Mouse (Mus musculus) adrenal gland, postnatal 25 days (tissue): Measurements from ENCODE around the gene Mtg2. TPM values are rescaled to one million over a fixed set of nuclear protein-coding genes. Genes with fewer than 3 reads are reported as not detected.

Experiments
- DNase-seq: peaks from one replicate; pipeline ENCODE4 v3.0.0; 2021; ENCODE audit warnings: mixed read lengths
- total RNA-seq: library from RNA; stranded (reverse); gene quantifications from 2 replicates; pipeline ENCODE4 v1.2.3, GENCODE M21; 2021

The Mtg2 gene
- total RNA-seq, 1 experiment from 2014 or later: 21.4 TPM

DNA sequence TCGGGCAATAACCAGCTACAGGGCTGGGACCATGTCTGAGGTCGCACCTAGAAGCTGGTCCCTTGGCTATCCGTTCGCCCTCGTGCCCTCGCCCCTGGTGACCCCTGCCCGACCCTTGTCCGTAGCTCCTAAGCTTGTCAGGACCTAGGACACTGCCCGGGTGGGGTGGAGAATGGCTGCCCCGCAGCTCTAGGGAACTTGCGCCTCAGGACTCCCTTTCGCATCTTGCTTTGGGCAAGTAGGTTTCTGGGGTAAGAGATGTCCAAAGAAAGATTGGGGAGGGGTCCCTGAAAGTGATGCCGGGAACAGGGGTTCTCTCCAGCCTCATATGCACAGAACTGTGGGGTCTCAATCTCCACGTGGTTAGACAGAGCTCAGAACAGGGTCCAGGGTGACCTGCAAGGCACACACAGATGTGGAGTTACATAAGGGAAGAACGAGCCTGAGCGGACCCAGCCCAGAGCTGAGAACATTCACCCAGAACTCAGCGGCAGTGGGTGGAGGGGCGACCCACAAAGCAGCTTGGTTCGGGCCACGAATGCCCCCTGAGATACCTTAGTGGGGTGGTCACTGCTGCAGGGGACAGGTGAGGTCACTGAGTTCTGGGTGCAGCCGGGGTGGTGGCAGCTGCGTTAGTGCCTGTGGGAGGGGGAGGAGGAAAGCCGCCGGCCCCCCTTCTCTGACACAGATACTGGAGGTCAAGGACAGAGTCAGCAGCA lies 34.4 kb downstream of the Mtg2 start:
- no peak for DNase-seq

DNA sequence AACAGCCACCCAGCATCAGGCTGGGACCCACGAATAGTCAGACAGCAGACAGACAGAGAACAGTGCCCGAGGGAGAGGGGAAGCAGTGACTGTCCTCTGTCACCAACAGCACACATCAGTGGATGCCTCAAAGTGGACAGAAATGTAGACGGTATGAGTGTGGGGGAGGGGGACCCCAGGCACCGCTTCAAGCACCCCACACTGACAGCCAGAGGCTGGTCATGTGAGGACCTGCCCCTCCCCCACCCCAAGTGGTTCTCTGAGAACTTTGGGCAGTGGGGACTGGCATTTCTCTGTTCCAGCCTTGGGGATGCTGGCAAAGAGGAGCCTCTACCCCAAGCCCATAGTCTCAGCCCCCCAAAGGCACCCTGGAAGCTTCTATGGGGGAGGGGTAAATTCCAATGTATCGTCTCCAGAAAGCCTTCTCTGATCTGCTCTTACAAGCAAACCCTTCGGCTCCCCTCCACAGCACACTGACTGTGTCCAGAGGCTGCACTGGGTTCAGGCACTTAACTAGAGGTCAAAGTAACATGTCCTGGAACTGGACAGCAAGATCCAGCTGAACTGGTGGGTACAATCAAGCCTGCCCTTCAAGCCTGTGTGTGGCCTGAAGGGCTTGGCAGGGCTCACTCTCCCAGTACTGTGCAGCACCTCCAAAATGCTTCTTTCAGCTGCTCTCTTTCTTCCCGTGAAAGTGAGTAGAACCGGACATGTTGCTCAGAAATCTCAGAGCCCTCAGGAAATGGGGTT lies 35.2 kb downstream of the Mtg2 start:
- DNase-seq: no peak

DNA sequence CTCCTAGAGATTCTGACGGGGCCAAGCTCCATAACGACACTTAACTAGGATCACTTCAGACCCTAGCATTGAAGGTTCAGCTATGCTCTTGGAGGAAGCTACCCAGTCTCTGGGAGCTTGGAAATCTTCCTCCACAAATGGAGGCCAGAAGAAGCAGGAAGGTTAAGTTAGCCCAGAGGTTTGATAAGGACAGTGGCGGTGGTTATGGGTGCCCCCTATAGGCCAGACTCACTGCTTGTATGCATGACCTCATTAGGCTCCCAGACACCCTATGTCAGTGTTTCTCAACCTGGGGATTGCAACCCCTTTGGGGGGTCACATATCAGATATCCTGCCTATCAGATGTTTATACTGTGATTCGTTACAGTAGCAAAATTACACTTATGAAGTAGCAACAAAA lies 36.7 kb downstream of the Mtg2 start:
- no peak for DNase-seq

DNA sequence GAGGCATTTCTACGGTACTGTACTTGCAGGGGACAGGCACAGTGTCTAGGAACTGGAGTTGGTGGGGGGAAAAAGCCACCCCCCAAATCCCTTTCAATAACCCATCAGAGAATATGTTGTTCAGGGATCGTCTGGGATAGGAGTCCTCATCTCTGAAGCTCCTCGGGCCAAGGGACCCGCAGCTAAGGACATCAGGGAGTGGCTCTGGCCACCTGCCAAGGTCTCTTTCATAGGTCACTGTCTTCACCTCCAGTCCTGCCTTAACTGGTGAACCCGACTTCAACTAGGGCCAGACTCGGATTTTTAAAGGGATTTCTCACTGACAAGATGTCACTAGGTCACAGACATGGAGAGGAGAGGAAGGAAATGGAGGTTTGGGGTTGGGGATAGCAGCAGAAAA lies 37.9 kb downstream of the Mtg2 start:
- no peak for DNase-seq

DNA sequence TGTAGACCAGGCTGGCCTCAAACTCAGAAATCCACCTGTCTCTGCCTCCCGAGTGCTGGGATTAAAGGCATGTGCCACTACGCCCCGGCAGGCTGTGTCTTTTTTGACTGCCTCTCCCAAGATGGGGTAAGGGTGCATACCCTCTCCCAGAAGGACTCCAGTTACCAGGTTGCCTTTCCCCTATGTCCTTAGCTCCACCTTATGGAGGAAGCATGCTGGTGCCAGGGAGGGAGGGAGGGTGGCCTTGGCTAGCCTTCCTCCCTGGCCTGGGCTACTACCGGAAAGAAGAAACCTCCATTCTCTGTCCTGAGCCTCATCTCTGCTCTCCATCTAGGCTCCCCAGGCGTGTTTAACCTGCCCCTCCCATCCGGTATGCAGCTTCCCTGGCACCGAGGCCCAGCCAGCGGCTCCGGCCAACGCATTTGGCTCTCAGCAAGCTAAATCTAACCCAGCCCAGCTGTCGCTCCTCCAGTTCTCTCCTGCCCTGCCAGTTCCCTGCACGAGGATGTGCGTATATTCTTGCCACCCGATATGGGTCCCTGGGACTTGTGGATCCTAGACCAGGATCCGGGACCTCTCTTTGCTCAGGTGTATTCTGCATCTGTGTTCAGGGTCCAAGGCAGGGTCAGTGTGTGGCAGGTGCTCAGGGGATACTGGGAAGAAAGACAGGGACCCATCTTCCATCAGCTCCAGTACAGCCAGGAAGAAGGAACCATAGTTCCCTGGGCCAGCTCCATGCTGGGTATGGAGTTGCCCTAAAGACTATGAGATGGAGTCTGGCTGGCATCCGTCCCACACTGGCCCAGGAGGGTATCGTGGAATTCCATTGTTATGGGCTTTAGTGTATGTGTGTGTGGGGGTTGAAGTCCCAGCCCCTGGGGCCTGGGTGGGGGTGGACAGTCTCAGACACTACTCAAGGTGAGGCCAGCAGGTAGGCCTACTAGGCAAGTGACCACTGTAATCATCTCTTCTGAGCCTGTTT lies 43.8 kb downstream of the Mtg2 start:
- DNase-seq: peak; percentile 55

DNA sequence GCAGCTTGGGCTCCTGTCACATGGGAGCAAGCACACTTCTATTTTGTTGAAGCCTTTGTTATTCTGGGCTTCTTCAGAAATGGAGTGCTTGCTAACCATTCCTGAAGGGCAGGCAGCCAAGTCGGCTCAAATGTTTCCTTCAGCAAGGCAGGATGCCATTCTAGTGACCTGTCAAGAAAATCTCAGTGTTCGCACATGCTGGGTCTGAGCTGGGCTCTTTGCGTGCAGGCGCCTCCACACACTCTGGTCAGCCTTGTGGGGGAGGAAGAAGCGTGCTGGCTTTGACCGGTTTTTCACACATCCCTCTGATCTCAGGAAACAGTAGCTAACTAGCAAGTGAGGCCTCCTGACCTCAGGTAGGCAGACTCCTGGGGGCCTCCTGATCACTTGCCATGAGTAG lies 44.9 kb downstream of the Mtg2 start:
- peak; percentile 47 for DNase-seq

DNA sequence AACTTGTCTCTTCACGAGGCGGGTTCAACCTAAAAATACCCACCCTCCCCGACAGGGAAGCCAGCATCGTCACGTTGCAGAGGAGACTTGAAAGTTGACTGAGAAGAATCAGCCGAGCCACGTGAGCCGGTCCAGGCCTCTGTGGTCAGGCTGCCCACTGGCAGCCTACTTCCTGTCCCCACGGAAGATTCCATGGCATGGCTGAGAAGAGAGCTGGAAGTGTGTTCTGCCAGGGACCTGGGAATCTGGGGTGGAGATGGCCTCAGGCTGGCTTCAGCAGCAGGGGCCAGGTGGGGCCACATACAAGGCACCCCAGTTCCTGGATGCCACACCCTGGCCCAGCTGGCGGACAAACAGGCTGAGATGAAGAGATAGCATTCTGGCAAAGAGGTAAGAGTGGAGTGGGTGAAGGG lies 45.7 kb downstream of the Mtg2 start:
- DNase-seq: no peak

DNA sequence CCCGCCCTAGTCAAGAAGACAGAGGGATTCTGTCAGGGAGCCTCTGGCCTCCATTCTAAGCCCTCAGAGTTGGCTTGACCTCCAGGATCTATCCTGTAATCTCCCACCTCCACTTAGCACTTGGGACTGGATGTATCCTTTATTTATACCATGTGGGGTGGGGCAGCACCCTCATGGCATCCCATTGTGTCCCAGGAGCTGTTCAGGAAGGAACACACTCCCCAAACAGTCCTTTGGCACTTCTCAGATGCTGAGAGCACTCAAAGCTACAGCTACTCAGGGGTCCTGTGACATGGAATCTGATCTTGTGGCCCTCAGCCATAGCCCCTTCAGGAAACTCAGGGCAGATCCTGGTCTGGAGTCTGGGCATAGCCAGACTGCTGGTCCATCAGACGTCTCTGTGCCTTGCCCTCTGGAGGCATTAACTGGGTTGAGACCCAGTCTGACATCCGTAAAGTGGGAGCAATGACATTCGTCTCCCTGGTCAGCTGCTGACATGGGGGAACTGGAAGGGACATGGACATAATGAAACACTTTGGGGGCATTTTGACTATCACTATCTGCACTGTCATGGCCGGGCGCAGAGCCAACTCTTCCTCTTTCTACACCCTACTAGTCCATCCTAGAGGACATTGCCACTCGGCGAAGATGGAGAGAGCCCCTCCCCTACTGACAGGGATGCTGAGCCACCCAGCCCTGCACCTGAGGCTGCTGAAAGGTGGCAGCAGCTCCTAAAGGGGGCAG lies 46.5 kb downstream of the Mtg2 start:
- no peak for DNase-seq

DNA sequence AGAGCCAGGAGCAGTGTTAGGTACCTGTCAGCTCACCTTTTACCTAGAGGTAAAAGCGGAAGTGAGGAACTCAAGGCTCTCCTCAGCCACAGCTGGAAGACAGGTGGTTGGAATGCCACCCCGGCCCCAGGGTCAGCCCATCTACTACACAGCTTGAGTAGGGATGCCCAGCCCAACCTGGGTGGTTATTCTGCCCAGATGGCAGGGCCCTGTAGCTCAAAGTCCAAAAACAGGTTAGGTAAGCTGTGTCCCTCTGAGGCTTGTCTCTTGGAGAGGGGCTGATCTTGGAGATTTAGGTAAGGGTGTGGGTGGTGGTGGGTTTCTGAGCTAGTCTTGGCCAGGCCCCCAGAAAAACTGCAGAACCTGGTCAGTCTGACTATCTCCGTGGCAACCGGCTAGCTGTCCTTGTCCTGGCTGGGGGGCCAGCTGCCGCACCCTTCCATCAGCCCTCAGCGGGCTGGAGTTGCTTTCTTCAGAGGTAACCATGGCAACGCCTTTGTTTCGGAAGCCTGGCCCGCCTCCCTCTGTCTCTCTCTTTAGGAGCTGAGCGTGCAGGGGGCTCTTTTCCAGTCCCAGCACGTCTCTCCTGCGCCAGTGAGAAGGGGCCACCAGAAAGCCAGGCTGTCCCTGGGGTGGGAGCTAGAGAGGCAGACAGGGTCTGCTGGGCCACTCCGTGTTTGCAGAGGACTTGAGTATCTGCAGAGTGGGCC lies 47.3 kb downstream of the Mtg2 start:
- DNase-seq: no peak

DNA sequence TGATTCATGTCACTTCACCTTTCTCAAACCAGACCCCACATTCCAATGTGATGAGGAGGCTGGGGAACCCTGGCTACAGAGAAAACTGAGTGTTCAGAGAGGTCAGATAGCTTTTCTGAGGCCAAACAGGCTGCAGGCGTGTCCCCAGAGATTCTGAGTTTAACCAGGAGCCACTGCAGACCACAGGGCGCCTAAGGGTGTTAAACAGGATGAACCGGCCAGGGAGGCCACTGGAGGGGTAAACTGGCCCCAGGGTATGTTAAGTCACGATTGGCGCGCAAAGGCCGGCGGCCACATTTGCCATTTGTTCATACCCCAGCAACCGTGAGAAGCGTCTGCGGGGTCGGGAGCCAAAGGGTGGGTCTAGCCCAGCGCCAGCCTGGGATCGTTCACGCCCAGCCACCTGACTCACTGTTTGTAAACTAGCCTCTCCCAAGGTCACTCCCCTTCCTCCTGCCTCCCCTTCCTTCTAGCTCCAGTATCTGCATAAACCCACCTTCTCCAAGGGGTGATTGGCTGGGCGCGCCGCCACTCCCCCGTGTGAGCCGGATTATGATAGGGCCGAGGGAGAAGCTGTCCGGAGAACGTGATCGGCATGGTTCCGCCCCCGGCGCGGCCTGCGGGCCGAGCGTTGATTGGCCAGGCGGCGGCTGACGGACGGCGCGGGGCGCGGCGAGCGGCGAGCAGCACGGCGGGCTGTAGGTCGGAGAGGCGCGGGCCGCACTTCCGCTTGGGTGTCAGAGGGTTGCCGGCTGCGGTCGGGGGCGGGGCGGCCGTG lies 48.5 kb downstream of the Mtg2 start, which contains the start of gene Osbpl2:
Gene Osbpl2, plus strand, starts transcription at position 646 of the 778 bp plus-strand sequence.
- DNase-seq: peak; percentile 99

DNA sequence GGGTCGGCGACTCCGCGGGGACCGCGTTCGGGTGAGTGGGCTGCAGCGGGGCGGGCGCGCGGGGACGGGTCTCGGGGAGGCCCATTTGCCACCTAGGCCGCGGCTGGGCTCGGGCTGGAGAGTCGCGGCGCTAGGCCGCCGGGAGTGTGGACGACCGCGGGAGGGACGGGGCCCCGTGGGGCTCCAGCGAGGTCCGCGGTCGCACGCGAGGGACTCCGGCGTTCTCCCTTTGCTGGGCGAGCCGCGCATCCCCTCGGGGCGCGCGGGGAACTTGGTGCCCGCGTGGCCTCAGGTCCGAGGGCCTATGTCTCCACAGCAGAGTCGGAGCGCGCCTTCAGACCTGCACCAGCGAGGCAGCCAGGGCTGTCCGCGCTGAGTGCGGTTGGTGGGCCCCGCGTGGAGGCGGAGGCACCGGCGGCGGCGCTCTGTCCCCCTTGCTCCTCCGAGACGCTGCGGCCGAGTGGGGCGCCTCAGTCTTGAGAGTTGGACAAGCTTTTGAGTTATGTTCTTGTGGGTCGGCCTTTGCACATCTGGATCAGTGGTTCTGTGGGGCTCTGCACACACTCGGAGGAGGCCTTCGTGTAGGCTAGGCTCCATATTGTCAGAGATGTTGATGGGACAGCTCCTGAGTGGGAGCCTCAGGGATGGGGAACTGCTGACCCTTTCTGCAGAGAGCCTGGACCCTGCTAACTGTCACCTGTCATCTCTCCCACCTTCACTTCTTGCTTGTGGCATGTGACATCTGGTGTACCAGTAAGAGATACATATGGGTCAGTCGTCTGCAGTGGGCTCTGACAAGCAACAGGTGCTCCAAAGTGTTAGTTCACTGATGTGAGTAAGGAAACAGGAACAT lies 49.3 kb downstream of the Mtg2 start:
- no peak for DNase-seq

DNA sequence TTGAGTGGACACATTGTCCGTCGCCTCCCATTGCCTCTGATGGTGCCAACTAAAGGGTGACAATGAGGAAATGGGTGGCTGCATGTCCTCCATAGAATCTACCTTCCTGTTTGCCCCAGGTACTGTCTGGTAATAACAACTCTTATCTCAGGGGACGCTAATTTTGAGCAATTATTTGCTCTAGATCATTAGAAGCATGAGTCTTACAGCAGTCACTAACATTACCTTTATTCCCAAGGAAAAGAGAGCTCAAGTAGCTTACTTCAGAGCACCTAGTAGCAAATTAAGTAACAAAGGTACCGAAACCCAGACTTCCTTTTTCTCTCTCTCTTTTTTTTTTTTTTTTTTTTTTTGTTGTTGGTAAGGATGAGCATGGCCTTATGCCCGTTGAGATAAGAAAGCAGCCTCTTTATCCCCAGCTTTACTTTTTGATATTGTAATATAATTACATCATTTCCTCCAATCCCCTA lies 49.9 kb downstream of the Mtg2 start:
- DNase-seq: no peak

DNA sequence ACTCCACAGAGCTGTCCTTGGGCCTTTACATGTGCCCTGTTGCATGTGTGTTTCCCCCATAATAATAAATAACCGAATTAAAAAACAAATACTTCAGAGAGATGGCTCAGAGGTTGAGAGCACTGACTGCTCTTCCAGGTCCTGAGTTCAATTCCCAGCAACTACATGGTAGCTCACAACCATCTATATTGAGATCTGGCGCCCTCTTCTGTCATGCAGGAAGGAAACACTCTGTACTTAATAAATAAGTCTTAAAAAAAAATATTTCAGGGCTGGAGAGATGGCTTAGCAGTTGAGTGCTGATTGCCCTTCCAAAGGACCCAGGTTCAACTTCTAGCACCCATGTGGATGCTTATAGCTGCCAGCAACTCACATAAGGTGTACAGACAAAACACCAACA lies 53.8 kb downstream of the Mtg2 start:
- DNase-seq: no peak

DNA sequence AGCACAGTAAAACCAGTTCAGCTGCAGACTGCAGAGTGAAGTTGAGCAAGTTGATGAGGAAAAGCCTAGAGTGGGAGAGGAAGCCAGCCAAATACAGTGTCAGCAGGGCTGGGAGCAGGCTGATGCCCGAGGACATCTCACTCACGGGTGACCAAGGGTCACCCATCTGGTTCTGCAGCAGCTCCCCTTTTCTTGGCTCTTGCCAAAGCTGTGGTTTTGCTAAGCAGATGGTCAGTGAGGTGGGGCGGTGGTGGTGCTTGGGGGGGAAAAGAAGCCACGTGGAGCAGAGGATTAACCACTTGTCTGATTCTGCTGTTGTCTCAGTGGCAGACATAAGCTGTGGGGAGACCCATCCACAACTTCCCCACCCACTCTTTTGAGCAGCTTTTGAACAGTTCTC lies 55.8 kb downstream of the Mtg2 start:
- DNase-seq: peak; percentile 34

DNA sequence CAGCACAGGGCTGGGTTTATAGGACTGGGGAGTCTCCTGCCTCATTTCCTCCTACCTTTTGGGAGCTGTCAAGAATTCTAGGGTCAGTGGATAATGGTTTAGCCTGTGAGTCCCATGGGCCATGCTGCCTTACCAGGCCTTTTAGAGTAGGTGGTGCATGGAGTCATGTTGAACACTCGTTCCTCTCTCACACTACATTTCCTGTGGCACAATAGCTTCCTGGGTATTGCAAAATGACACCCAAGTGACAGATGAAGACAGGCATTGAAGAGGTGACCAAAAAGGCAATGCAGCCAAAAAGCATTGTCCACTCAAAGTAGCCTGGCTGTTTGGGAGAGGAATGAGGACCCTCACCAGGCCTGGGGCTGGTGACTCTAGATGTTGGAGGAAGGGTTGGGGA lies 57.3 kb downstream of the Mtg2 start:
- DNase-seq: no peak

DNA sequence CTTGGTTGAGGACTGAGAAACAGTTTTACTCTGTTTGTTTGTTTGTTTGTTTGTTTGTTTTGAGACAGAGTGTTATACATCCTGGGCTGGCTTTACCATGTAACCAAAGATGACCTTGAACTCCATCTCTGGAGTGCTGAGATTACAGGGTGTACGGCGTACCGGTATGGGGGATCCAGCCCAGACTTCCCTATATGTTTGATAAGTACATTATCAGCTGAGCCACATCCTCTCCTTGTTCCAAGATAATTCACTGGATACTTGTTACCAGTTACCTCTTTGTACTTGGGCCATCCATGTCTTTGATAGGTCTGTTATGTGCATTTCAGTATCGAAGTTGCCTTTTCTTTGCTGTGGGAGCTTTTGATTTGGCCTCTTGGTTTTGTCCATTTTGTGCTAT lies 62.8 kb downstream of the Mtg2 start:
- DNase-seq: no peak

DNA sequence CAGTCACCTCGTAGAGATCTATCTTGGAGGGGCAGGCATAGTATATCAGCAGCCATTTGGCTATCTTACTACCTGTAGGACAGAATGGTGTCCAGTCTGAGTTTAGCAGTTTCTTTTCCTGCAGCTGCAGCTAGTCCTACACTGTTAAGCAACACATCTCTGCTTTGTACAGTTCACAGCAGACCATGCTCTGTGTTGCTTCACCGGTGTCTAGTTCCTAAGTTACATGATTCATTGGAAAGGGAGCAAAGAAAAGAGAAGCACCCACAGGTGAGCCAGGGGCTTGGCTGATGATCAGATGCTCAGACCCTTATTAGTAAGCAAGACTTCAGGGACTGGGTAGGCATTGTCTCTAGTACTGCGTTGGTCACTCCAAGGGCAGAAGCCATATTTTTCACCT lies 63.5 kb downstream of the Mtg2 start:
- DNase-seq: no peak

DNA sequence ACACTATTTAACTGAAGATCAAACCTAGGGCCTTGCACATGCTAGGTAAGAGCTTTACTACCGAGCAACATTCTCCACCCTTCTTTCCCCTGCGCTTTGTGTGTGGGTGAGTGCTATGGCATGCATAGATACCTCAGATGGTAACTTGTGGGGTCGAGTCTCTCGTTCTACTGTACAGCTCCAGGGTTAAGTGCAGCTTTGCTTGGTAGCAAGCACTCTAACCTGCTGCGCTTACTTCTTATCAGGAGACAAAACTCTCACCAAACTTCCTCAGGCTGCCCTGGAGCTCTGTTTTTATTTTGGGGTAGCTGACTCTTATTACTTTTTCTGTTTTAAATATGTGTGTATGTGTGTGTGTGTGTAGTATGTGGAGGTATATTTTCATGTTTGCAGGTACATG lies 65.0 kb downstream of the Mtg2 start:
- no peak for DNase-seq
